Mouse (Mus musculus) CH12.LX (cell line): ENCODE results near the gene Pprc1.

Experiments
- CHD2 ChIP-seq: IDR thresholded peaks from 2 replicates; pipeline ENCODE4 v1.6.1; 2011; ENCODE audit warnings: low read length, improper control_type of control experiment
- CTCF ChIP-seq, 2 experiments: IDR thresholded peaks in 1 of 2; conservative IDR thresholded peaks in 1 of 2; 2 replicates each; pipeline ENCODE4 v1.5.1; 2011 to 2012; ENCODE audit warnings: low read depth in 2 of 2, low read length in 2 of 2, improper control_type of control experiment in 1 of 2, inconsistent platforms in 1 of 2, mild to moderate bottlenecking in 1 of 2, moderate library complexity in 1 of 2
- E2F4 ChIP-seq: IDR thresholded peaks from 2 replicates; pipeline ENCODE4 v1.6.1; 2011; ENCODE audit warnings: low read depth, low read length, improper control_type of control experiment; ENCODE audit not compliant: insufficient replicate concordance
- EP300 ChIP-seq: IDR thresholded peaks from 2 replicates; pipeline ENCODE4 v1.6.1; 2011; ENCODE audit warnings: low read length, improper control_type of control experiment
- ETS1 ChIP-seq: conservative IDR thresholded peaks from 2 replicates; pipeline ENCODE4 v1.6.1; 2012; ENCODE audit warnings: low read depth, mild to moderate bottlenecking, inconsistent platforms, low read length, improper control_type of control experiment, moderate library complexity
- MAFK ChIP-seq: IDR thresholded peaks from 2 replicates; pipeline ENCODE4 v1.6.1; 2011; ENCODE audit warnings: low read length, improper control_type of control experiment; ENCODE audit not compliant: insufficient replicate concordance
- PAX5 ChIP-seq: IDR thresholded peaks from 2 replicates; pipeline ENCODE4 v1.6.1; 2012; ENCODE audit warnings: low read length, inconsistent platforms, mixed read lengths
- POLR2A ChIP-seq: IDR thresholded peaks from 2 replicates; pipeline ENCODE4 v1.6.1; 2011; ENCODE audit warnings: low read depth, mild to moderate bottlenecking, improper control_type of control experiment, low read length
- POLR2AphosphoS2 ChIP-seq: IDR thresholded peaks from 2 replicates; pipeline ENCODE4 v1.6.1; 2011; ENCODE audit warnings: low read depth, low read length, improper control_type of control experiment
- RCOR1 ChIP-seq: conservative IDR thresholded peaks from 2 replicates; pipeline ENCODE4 v1.6.1; 2012; ENCODE audit warnings: low read depth, mild to moderate bottlenecking, inconsistent platforms, low read length, improper control_type of control experiment
- USF1 ChIP-seq: IDR thresholded peaks from 2 replicates; pipeline ENCODE4 v1.6.1; 2014; ENCODE audit warnings: low read depth, mild to moderate bottlenecking, inconsistent platforms, low read length, improper control_type of control experiment
- ZC3H11A ChIP-seq: IDR thresholded peaks from 2 replicates; pipeline ENCODE4 v1.6.1; 2012; ENCODE audit warnings: low read depth, mild to moderate bottlenecking, inconsistent platforms, low read length, improper control_type of control experiment

- TF ChIP-seq USF1 (no peak), POLR2A (no peak; the same call in 1 of the 2 replicates), MAFK (no peak), POLR2AphosphoS2 (no peak), RCOR1 (no peak), ZC3H11A (no peak), ETS1 (no peak), CTCF (conservative IDR thresholded peaks at IDR 0.05 in 1 of 2, IDR thresholded peaks at IDR 0.05 in 1 of 2; ENCODE audit: low read depth in 2 of 2, low read length in 2 of 2) (no peak), PAX5 (no peak), CHD2 (no peak), EP300 (no peak), E2F4 (no peak)
Measured at GRCm38 (mm10) chr19:46073285-46073684, 28.6 kb downstream of the Pprc1 start.
